Mouse (Mus musculus): ENCODE results near the gene Nav2. TPM values are rescaled to one million over a fixed set of nuclear protein-coding genes. Genes with fewer than 3 reads are reported as not detected.

Nav2 gene
- 1 to 10 TPM; 2.4 to 2.6 TPM for total RNA-seq (2023)

GRCm38 (mm10) chr7:48908521-48909341 lies at the start of gene Nav2:
Gene Nav2 (plus strand): TSS chr7:48908716.

GRCm38 (mm10) chr7:48881486-48881885 lies 27.0 kb upstream of the Nav2 start, which contains the start of gene E2f8:
Gene E2f8 (minus strand): TSS chr7:48881596.

GRCm38 (mm10) chr7:49636491-49637115 lies 728.1 kb downstream of the Nav2 start, which contains the start of gene Dbx1:
Gene Dbx1 (minus strand): TSS chr7:49636849.

Other genes with a start within 250 kb of the Nav2 start
- 10 to 100 TPM; 39.4 to 44.1 TPM for gene Zdhhc13, start 119.7 kb upstream of the Nav2 start, total RNA-seq (2023)
- not detected for gene Csrp3, start 60.7 kb upstream of the Nav2 start, total RNA-seq (2023)
- gene E2f8, start 27.1 kb upstream of the Nav2 start, total RNA-seq (2023), result under 1 TPM; 0.33 to 0.70 TPM